Mouse (Mus musculus): Measurements from ENCODE around the gene Lurap1l.

DNA sequence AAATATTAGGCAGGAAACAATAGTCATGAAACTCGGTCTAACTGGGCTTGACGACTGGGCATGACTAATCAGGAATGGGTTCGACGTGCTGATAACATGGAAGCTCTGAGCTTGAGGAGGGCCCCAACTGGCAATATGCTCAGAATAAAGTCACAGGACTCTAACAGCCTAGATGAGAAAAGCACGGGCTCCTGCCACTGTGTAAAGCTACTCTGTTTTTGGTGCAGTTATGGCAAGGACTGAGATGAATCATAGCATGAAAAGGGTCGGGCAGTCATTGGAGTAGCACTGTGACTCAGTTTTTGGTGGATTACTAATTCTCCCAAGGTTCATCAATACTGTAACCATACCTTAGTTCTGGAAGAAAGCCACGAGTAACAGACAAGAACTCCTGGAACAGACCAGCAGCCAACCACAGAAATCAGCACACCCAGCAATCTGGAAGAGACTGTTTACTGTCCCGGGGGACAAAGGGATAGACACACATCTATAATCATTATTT, 39.9 kb downstream of the Lurap1l start:
- TF ChIP-seq POLR2A (IDR thresholded peaks at IDR 0.05; ENCODE audit: low read depth, low read length) (no peak), CTCF (conservative IDR thresholded peaks at IDR 0.05; ENCODE audit: insufficient read depth, insufficient read length, low read depth, low read length) (no peak)

Measured in kidney, adult 2 months (tissue).